Mouse (Mus musculus) myocyte (in vitro differentiated cells): Measurements from ENCODE around the gene Tmbim1. TPM values are rescaled to one million over a fixed set of nuclear protein-coding genes. Genes with fewer than 3 reads are reported as not detected.

Experiments
- H3K27me3 ChIP-seq: one replicate; pipeline ENCODE4 v1.6.1; 2011; ENCODE audit not compliant: control insufficient read depth, insufficient read depth, insufficient read length
- H3K36me3 ChIP-seq: one replicate; pipeline ENCODE4 v1.6.1; 2011; ENCODE audit not compliant: control insufficient read depth, insufficient read depth
- H3K4me2 ChIP-seq: one replicate; pipeline ENCODE4 v1.6.1; 2011; ENCODE audit warnings: low read depth, control low read depth
- H3K4me3 ChIP-seq: one replicate; pipeline ENCODE4 v1.5.1; 2011; ENCODE audit warnings: mild to moderate bottlenecking, control low read depth, moderate library complexity
- H3K79me2 ChIP-seq: one replicate; pipeline ENCODE4 v1.6.1; 2011; ENCODE audit not compliant: control insufficient read depth, insufficient read depth
- H3ac ChIP-seq: one replicate; pipeline ENCODE4 v1.6.1; 2011; ENCODE audit not compliant: control insufficient read depth, insufficient read length
- CEBPB ChIP-seq: IDR thresholded peaks from 2 replicates; pipeline ENCODE4 v1.6.1; 2011; ENCODE audit warnings: mild to moderate bottlenecking, moderate library complexity; ENCODE audit not compliant: poor library complexity, insufficient read depth, severe bottlenecking
- E2F4 ChIP-seq: IDR thresholded peaks from one replicate; pipeline ENCODE4 v1.6.1; 2011; ENCODE audit warnings: mild to moderate bottlenecking, control low read depth, moderate library complexity; ENCODE audit not compliant: insufficient read depth
- MAX ChIP-seq: IDR thresholded peaks from one replicate; pipeline ENCODE4 v1.6.1; 2011; ENCODE audit warnings: low read depth, mild to moderate bottlenecking, control low read depth
- MYOD1 ChIP-seq, 3 experiments: IDR thresholded peaks; one replicate each; pipeline ENCODE4 v1.6.1; 2011; ENCODE audit warnings: control low read depth in 2 of 3, low read depth in 2 of 3, mild to moderate bottlenecking in 2 of 3, moderate library complexity in 1 of 3; ENCODE audit not compliant: insufficient read length in 2 of 3, control insufficient read depth in 1 of 3
- MYOG ChIP-seq, 3 experiments: IDR thresholded peaks; one replicate each; pipeline ENCODE4 v1.6.1; 2011; ENCODE audit warnings: control low read depth in 2 of 3, low read depth in 2 of 3, mild to moderate bottlenecking in 2 of 3; ENCODE audit not compliant: insufficient read length in 2 of 3, control insufficient read depth in 1 of 3, insufficient read depth in 1 of 3
- POLR2A ChIP-seq: IDR thresholded peaks from one replicate; pipeline ENCODE4 v1.6.1; 2011; ENCODE audit warnings: low read depth, mild to moderate bottlenecking, control low read depth, moderate library complexity; ENCODE audit not compliant: insufficient read length
- POLR2AphosphoS2 ChIP-seq: IDR thresholded peaks from one replicate; pipeline ENCODE4 v1.6.1; 2011; ENCODE audit warnings: low read depth, control low read depth; ENCODE audit not compliant: insufficient read length
- REST ChIP-seq: IDR thresholded peaks from one replicate; pipeline ENCODE4 v1.6.1; 2011; ENCODE audit warnings: mild to moderate bottlenecking, control low read depth, moderate library complexity; ENCODE audit not compliant: insufficient read depth, insufficient read length
- SRF ChIP-seq: IDR thresholded peaks from one replicate; pipeline ENCODE4 v1.6.1; 2011; ENCODE audit warnings: low read depth; ENCODE audit not compliant: control insufficient read depth, insufficient read length
- TCF12 ChIP-seq: IDR thresholded peaks from one replicate; pipeline ENCODE4 v1.6.1; 2011; ENCODE audit warnings: mild to moderate bottlenecking, control low read depth; ENCODE audit not compliant: poor library complexity, insufficient read depth, severe bottlenecking
- TCF3 ChIP-seq: IDR thresholded peaks from one replicate; pipeline ENCODE4 v1.6.1; 2011; ENCODE audit warnings: low read depth, control low read depth; ENCODE audit not compliant: insufficient read length
- USF1 ChIP-seq: IDR thresholded peaks from one replicate; pipeline ENCODE4 v1.6.1; 2011; ENCODE audit warnings: low read depth, mild to moderate bottlenecking, control low read depth, moderate library complexity
- polyA plus RNA-seq: library from polyadenylated mRNA; unstranded; fragments of >200 nt; fragmentation: generic; extraction: Trizol; gene quantifications from one replicate; pipeline ENCODE4 v1.2.1, GENCODE M21; 2012; ENCODE audit warnings: missing spikeins

The Tmbim1 gene
- polyA plus RNA-seq, 1 experiment, result 178 TPM

DNA sequence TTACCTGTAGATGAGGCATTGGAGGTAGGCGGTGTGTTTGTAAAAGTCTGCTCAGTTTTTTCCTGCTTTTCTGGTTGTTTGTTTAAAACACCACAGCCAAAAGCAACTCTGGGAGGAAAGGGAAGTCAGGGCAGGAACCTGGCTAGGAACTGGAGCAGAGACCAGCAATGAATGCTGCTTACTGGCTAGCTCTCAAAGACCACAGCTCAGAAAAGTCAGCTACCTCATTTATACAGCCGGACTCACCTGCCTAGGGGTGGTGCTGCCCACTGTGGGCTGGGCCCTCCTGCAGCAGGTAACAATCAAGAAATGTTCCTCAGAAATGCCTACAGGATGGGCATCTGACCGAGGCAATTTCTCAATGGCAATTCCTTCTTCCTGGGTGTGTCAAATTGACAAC lies 9.4 kb upstream of the Tmbim1 start:
- Histone ChIP-seq H3K4me3 (no peak overlapping the region), H3K79me2 (no peaks in the 10 kb centered on the region), H3ac (no peak overlapping the region), H3K36me3 (no peaks in the 10 kb centered on the region), H3K4me2 (no peak overlapping the region), H3K27me3 (no peaks in the 10 kb centered on the region)
- TF ChIP-seq TCF12 (no peak), CEBPB (no peak), USF1 (no peak), TCF3 (no peak), MAX (no peak), MYOG (IDR thresholded peaks at IDR 0.05; ENCODE audit: control insufficient read depth in 1 of 3, insufficient read depth in 1 of 3, insufficient read length in 2 of 3, low read depth in 2 of 3) (no peak), POLR2AphosphoS2 (no peak), E2F4 (no peak), REST (no peak), POLR2A (no peak), SRF (no peak), MYOD1 (IDR thresholded peaks at IDR 0.05; ENCODE audit: control insufficient read depth in 1 of 3, insufficient read length in 2 of 3, low read depth in 2 of 3) (no peak)

DNA sequence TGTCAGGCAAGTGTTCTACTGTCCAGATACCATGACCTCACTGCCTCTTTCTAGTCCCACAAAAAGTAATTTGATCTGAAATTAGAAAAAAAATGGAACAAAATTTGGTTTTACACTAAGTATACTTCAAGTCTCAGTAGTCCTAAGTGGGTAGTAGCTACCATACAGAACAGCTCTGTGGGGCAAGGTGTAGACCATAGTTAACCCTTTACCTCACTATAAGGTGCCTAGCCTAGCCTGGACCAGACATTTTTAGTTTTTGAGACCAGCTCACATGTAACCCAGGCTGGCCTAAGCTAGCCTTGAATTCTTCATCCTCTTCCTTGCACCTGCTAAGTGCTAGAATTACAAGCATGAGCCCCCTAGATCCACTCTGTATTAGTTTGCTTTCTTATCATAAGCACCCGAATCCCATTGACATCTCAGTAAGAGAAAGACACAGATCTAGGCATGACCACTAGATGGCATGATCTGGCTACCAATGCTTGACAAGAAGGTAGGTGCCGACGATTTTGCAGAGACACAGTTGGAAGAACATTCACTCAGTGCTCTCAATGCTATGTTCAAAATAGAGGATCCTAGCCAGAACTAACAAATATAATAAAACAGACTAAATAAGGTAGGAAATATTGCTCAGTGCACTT lies 7.7 kb upstream of the Tmbim1 start:
- H3K4me3 ChIP-seq, result no peak overlapping the region
- no peaks in the 10 kb centered on the region for H3K79me2 ChIP-seq
- H3K36me3 ChIP-seq, result no peaks in the 10 kb centered on the region
- H3K27me3 ChIP-seq, result no peaks in the 10 kb centered on the region
- no peak overlapping the region for H3ac ChIP-seq
- no peak overlapping the region for H3K4me2 ChIP-seq
- TF ChIP-seq USF1, result no peak

DNA sequence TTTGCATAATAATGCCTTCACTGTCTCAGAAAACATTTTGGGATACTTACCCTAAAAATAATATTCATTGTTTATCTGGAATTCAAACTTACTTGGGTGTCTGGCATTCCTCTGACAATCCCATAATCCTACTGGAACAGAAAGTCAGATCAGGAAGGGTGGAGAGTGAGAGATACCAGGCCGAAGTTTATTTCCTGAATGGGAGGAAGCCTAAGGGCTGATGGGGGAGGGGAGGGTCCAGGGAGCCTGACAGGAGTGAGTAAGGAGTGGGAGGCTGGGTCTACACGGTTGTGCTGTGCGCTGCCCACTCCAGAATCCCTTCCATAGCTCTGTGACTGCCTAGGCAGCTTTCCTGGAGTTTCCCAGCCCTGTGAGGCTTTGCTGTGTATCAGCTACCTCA lies 4.3 kb upstream of the Tmbim1 start:
- H3K4me2 ChIP-seq, result no peak overlapping the region
- H3K27me3 ChIP-seq, result no peaks in the 10 kb centered on the region
- no peaks in the 10 kb centered on the region for H3K79me2 ChIP-seq
- TF ChIP-seq MYOG (IDR thresholded peaks at IDR 0.05; ENCODE audit: control insufficient read depth in 1 of 3, insufficient read depth in 1 of 3, insufficient read length in 2 of 3, low read depth in 2 of 3), result no peak
- H3K36me3 ChIP-seq, result no peaks in the 10 kb centered on the region
- H3ac ChIP-seq, result no peak overlapping the region
- H3K4me3 ChIP-seq, result no peak overlapping the region

DNA sequence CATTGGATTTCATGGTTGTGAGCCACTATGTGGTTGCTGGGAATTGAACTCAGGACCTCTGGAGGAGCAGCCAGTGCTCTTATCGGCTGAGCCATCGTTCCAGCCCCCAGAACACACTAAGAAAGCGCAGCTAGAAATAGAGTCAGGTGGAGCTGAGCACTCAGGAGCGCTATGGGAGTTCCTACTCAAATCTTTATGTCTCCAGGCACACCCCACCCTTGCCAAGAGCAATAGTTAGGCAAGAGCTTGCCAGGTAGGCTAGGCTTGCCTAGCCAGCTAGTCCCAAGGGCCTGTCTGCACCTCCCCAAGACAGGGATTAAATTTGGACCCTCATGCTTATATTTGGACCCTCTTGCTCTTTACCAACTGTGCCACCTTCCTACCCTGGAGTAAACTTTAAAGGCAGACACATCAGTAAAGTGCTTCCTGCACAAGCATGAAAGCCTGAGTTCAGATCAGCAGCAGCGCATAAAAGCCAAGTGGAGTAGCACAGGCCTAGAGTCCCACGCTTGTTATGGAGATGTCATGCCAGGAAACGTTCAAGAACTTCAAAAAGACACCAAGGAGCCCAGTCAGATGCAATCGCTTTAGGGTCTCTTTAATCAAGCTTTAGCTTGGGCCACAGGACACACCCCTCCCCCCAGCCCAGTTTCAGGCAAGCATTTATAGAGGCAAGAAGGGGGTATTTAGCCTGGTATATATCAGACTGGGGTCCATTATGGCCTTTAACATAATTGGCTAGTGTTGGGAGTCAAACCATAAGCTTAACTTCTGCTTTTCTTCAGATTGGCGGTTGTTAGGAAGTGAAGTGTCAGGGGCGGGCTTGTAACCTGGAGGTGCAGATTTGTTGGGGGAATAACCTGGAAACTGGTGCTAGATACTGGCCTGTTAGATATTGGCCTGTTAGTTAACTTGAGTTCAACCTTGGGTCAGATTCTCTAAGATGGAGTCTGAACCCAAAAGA lies 2.9 kb upstream of the Tmbim1 start:
- Histone ChIP-seq H3K4me2 (no peak overlapping the region), H3K27me3 (no peaks in the 10 kb centered on the region), H3K4me3 (no peak overlapping the region), H3ac (no peak overlapping the region), H3K79me2 (peaks cover 5% of the 10 kb centered on the region), H3K36me3 (no peaks in the 10 kb centered on the region)
- TF ChIP-seq E2F4, result no peak
- TF ChIP-seq CEBPB, result no peak
- TF ChIP-seq TCF12, result no peak
- TF ChIP-seq POLR2A, result no peak
- no peak for TF ChIP-seq SRF
- no peak for TF ChIP-seq USF1
- no peak for TF ChIP-seq POLR2AphosphoS2
- no peak for TF ChIP-seq REST
- TF ChIP-seq MYOG (IDR thresholded peaks at IDR 0.05; ENCODE audit: control insufficient read depth in 1 of 3, insufficient read depth in 1 of 3, insufficient read length in 2 of 3, low read depth in 2 of 3), result no peak
- TF ChIP-seq MAX, result no peak
- TF ChIP-seq TCF3, result no peak
- TF ChIP-seq MYOD1 (IDR thresholded peaks at IDR 0.05; ENCODE audit: control insufficient read depth in 1 of 3, insufficient read length in 2 of 3, low read depth in 2 of 3), result no peak

DNA sequence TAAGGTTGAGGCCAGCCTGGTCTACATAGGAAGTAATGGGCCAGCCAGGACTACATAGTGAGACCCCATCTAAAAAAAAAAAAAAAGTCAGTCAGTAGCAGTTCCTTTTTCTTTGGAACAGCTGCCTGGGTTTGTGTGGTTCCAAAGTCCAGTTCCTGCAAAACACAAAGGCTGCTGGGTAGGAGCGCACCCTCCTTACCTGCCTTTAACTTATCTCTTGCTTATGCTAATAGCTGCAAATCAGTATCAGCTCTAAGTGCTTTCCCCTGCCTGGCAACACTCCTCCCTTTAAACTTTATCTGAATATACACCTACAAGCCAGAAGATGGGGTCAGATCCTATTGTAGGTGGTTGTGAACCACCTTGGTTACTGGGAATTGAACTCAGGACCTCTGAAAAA lies 1.7 kb upstream of the Tmbim1 start:
- H3K4me2 ChIP-seq, result no peak overlapping the region
- peaks cover 16% of the 10 kb centered on the region for H3K79me2 ChIP-seq
- no peaks in the 10 kb centered on the region for H3K36me3 ChIP-seq
- no peak overlapping the region for H3ac ChIP-seq
- no peaks in the 10 kb centered on the region for H3K27me3 ChIP-seq
- TF ChIP-seq REST, result no peak
- no peak for TF ChIP-seq E2F4
- no peak for TF ChIP-seq POLR2AphosphoS2
- no peak for TF ChIP-seq SRF
- no peak for TF ChIP-seq MAX
- no peak for TF ChIP-seq TCF12
- TF ChIP-seq POLR2A, result no peak
- no peak for TF ChIP-seq MYOG (IDR thresholded peaks at IDR 0.05; ENCODE audit: control insufficient read depth in 1 of 3, insufficient read depth in 1 of 3, insufficient read length in 2 of 3, low read depth in 2 of 3)
- TF ChIP-seq TCF3, result no peak
- TF ChIP-seq CEBPB, result no peak
- TF ChIP-seq USF1, result no peak
- no peak overlapping the region for H3K4me3 ChIP-seq
